In the genomic region with DNA sequence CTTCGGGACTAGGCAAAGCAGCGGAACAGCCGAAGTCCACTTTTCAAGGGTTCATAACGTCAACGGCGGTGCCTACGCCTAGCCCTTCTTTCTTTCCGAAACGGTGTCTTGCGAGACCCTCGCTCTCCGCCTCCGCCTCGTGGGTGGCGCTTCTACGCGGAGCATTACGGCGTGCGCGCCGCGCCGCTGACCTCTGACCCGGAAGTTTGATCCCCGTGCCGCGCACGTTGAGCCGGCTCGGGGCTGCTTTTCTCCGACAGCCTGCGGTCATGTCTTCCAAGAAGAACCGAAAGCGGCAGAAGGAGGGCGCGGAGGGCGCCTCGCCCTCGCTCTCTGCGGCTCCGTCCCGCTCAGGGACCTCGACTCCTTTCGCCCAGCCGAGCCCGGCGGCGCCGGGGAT, we compare ENCODE assay signal across 8 mouse cellular contexts. TPM values are rescaled to one million over a fixed set of nuclear protein-coding genes. Genes with fewer than 3 reads are reported as not detected.
DNase-seq lines count a peak whose midpoint lies in the region; ATAC-seq lines count a peak whose summit lies in the region.

A gene (minus strand): TSS at position 140 of the 400 bp plus-strand sequence.

- peak; percentile 97 for DNase-seq in Muller cell, postnatal 12 days (ENCODE audit: inconsistent ontology term)
- DNase-seq in cerebellum, adult 9-11 months: peak; percentile 90
- DNase-seq in frontal cortex, postnatal 10 days (ENCODE audit: low spot score in 2 of 2): peak; percentile 88 to 93
- peak; percentile 94 for DNase-seq in layer of hippocampus, postnatal 14 days (ENCODE audit: low spot score in 2 of 2)
- peak; percentile 93 for DNase-seq in lung, postnatal 14 days
- DNase-seq in retina, adult 2 months (ENCODE audit: low read depth, low spot score): peak; percentile 80
- DNase-seq in thymus, postnatal 36 days: peak; percentile 91 to 92

- peak within 1 kb of the TSS; percentile 93 for H3K4me2 ChIP-seq in hindbrain, embryonic 12.5 days (replicated peaks)

- ATAC-seq in hindbrain, embryonic 12.5 days (ENCODE audit: low FRiP score): peak; percentile 91

- H3K27ac ChIP-seq in hindbrain, embryonic 12.5 days: peak within 1 kb of the TSS; percentile 89

- peak within 1 kb of the TSS; percentile 97 for H3K4me3 ChIP-seq in hindbrain, embryonic 12.5 days

- no peaks in the 10 kb centered on the region for H3K27me3 ChIP-seq in hindbrain, embryonic 12.5 days

- WGBS in hindbrain, embryonic 12.5 days: under 1% methylated on average over 47 of the region's 50 CpGs

- H3K4me1 ChIP-seq in hindbrain, embryonic 12.5 days: peaks cover 17% of the 10 kb centered on the region

- no peaks in the 10 kb centered on the region for H3K36me3 ChIP-seq in hindbrain, embryonic 12.5 days

- peak within 1 kb of the TSS; percentile 82 for H3K9ac ChIP-seq in hindbrain, embryonic 12.5 days

- H3K9me3 ChIP-seq in hindbrain, embryonic 12.5 days (replicated peaks): no peaks in the 10 kb centered on the region

RNA-seq across cellular contexts. Expression of the gene that starts here (rescaled TPM):
- polyA plus RNA-seq in hindbrain, embryonic 12.5 days (2016; fragmentation: Nextera tagmentation; extraction: Ambion mirVana): 4.2 and 5.1 TPM in 2 replicates
- total RNA-seq in layer of hippocampus, postnatal 14 days (2021): 1 to 10 TPM; 6.1 to 6.8 TPM

Comparison
In these comparisons a context has a peak if more than half of its experiments do, and no peak if none do; other contexts are left out.
1. Peak in every context shown above with its lines: DNase-seq, ATAC-seq, H3K4me3 ChIP-seq and H3K27ac ChIP-seq.